Mouse (Mus musculus) right cerebral cortex, postnatal 4 days (tissue): ENCODE measurements around the gene Cdh15.
A peak's percentile ranks its signal among the peaks of the same experiment; 100 is the strongest.

Experiments
- DNase-seq: peaks from one replicate; pipeline ENCODE4 v3.0.0-alpha.2; 2022

Gene Cdh15

DNA sequence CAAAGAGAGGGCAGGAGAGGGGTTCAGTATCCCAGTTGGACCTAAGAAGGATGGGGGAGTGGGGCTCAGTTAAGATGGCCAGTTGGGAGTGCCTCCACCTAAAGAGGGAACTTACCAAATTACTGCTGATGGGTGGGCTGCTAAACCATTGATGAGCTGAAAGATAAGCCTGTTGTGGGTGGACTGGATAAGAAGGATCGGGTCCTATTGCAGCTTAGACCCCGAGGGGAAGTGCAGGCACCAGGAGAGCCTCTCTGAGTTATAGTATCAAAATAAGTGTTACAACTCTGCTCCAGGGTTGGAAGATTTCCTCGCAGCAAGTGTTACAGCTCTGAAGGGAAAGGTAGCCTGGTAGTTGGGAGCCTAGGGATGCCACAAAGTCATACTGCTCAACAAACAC, 3.6 kb upstream of the Cdh15 start:
- no peak for DNase-seq

DNA sequence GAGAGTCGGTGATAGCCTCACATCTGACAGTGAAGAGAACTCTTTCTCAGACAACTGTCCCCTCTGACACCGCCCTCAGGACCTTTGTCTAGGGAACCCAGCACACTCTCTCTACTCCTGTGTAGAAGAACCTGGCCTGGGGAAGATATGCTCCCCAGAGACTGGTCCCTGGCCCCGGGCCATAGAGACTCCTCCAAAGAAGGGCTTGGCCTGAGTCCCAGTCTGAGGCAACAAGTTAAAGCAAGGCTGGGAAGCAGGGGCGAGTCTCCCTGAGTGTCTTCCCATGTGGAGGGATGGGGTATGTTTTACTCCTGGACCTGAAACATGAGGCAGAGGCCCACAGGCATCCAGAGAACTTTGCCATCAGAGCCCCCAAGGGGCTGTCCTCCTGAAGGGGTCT, 2.1 kb upstream of the Cdh15 start:
- DNase-seq = peak; percentile 23

GRCm38 (mm10) chr8:122849152-122849910, 1.6 kb downstream of the Cdh15 start:
- no peak for DNase-seq

DNA sequence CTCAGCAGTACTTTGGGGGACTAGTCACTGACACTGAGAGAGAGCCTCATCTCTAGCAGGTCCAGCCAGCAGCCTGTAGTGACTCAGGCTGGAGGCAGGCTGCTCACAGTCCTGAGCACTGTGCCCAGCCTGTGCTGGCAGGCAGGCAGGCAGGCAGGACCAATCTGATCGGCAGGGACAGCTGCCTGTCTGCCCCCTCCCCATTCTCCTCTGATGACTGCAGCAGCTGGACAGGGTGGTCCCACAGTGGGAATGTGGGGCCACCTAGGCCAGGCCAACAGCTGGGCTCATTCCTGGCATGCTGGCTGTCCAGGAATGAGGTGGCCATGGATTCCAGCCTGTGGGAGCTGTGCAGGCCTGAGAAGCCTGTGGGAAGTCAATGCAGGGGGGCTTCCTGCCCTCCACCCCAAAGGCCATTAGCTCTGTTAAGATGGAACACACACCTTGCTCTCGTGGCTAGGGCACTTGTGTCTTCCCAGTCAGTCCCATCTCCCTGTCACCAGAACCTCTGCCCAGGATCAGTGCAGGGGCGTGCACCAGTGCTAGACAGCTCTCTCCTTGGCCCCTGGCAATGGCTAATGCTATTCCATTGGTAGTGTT, 3.0 kb downstream of the Cdh15 start:
- no peak for DNase-seq

DNA sequence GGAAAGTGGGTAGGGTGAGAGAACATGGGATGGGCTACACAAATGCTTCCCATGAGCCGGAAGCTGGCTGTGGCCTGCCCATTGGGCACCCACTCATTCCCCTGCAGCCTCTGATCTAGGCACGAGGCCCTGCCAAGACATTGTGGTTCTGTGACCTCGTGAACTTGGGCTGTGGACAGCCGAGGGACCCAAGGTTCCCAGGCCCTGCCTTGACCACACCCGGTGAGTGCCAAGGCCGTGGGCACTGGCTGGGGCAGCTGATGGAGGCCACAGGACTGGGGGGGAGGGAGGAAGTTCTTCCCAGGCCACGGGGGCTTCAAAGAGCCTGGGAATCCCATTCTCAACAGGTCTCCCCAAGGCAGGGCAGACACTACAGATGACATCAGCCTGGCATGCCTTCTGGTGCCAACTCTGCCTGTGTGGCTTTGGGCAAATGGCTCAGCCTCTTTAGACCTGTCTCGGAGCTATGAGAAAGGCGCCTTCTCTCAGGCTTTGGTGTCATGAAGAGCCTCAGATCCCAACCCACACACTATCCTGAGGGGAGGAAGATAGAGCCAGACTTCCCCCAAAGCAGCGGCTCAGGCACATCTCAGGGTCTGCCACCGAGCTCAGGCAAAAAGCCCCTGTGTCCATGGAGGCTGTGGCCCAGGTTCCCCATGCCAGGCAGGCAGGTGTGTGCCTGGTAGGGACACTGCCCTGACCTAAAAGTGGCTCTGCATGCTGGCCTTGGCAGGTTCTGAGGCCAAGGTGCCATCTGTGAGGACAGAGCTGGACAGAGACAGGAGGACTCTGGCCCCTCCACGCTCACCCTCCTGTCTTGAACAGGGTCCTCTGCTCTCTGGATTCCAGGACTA, 4.2 kb downstream of the Cdh15 start:
- no peak for DNase-seq

DNA sequence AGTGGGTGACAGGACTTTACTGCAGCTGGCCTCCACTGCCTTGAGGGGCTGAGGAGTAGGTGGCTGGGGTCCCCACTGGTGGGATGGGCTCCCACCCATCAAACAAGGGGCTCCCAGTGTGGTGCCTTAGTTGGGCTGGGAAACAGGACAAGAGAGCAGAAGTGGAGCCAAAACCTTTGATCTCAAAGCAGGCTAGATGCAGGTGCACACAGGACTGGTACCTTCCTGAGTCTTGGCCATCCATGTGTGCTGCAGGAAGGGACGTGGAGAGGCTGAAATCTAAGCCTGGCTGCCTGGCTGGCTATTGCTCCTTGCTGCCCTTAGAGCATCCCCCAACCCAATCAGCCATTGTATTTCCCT, 4.8 kb downstream of the Cdh15 start:
- DNase-seq = no peak

DNA sequence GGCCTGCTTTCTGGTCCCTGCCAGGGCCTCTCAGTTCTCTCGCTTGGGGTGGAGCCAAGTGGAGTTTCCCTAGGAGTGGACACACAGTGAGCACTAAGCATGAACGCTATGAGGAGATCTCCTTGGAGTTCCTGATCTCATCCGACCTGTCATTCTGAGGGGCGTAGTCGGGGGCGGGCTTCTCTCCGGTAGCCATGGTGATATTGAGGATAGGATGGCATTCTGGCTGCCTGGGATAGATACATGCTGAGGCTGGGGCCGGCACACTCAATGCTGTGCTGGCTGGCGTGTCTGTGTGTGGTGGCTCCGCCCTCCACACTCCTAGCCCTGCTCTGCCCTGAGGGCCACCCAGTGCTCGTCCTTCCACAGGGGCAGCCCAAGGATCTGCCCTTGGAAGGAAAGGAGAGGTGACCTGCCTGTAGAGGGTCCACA, 5.6 kb downstream of the Cdh15 start:
- DNase-seq = peak; percentile 42

DNA sequence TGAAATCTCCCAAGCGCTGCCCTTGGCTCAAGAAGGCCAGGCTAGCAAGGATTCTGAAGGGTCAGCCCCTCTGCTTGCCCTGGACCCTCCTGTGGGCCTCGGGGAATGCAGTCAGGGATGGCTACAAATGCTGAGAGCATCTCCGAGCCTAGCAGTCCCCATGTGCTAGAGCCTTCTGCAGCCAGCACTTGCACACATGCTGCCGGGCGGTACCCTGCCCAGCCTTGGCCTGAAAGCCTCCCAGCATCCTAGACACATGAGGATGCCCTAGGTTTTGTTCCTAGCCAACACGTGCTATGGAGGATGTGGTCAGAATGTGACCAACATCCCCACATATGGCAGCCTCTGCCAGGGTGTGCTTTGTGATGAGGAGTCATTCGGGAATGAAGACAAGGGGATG, 6.6 kb downstream of the Cdh15 start:
- no peak for DNase-seq

DNA sequence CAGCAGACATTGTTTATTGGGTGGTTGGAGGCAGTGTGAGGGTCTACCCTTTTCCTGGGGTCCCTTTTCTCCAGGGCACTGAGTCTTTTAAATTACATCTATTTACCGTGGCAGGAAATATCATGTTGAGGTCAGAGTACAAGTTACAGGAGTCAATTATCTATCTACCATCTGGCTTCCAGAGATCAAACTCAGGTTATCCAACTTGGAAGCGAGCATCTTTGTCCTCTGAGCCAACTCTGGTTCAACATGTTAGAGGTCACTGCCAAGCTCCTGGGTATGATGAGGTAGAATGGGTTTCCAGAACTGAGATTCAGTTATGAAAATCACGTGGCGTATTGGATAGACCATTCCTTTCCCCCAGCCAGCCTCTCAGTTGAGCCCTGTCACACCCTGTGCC, 7.4 kb downstream of the Cdh15 start:
- DNase-seq = no peak

DNA sequence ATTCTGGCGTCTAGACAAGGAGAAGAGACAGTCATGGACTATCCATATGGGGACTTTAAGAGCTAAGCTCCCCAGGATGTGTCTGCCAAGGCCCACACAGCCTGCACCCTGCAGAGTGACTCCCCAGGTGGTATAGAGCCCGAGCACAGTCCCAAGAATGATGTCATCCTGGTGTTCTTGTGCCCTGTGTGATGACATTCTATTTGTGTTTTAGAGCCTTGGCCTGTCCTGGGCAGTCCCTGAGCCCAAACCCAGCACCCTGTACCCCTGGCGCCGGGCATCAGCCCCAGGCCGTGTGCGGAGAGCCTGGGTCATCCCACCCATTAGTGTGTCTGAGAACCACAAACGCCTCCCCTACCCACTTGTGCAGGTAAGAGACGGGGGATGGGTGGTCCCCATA, 8.5 kb downstream of the Cdh15 start:
- no peak for DNase-seq

DNA sequence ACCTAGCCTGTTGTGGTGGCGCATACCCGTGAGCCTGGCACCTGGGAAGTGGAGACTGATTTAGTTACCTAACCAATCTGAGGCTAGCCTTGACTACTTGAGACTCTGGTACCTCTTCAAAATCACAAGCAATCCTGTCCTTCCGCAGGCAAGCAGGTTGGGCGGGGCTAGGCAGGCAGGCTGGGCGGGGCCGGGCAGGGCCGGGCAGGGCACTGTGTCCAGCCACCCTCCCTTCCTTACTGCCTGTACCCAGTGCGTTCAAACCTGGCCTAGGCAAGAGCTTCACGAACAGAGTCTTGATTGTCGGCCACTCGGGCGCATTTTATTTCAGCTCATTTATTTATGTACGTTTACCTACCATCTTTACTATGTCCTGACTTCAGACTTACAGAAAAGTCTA, 12.1 kb downstream of the Cdh15 start:
- DNase-seq = no peak

- no peak for DNase-seq
These were observed 17.0 kb downstream of the Cdh15 start for GRCm38 (mm10) chr8:122864719-122865129.

GRCm38 (mm10) chr8:122865441-122865840, 17.7 kb downstream of the Cdh15 start:
- DNase-seq = peak; percentile 22

GRCm38 (mm10) chr8:122866231-122866630, 18.5 kb downstream of the Cdh15 start:
- no peak for DNase-seq

- DNase-seq = no peak
These were observed 20.2 kb downstream of the Cdh15 start for GRCm38 (mm10) chr8:122867982-122868381.

- no peak for DNase-seq
These were observed 22.7 kb downstream of the Cdh15 start for GRCm38 (mm10) chr8:122870377-122870863.

DNA sequence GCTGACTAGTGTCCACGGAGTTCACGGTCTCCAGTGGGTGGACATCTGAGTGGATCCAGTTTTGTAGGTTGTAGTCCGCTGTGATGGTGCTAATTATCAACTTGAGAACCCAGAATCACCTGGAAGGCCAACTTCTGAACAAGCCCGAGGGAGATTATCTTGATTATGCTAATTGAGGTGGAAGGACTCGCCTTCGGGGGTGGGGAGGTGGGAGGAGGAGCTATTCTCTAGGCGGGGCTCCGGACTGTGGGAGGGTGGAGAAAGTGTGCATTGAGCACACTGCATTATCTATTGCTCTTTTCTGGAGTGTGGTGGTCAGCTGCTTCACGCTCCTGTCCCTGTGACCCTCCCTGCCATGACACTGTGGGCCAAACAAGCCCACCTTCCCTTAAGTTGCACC, 23.9 kb downstream of the Cdh15 start:
- DNase-seq = no peak

GRCm38 (mm10) chr8:122873171-122873570, 25.4 kb downstream of the Cdh15 start:
- DNase-seq = no peak

DNA sequence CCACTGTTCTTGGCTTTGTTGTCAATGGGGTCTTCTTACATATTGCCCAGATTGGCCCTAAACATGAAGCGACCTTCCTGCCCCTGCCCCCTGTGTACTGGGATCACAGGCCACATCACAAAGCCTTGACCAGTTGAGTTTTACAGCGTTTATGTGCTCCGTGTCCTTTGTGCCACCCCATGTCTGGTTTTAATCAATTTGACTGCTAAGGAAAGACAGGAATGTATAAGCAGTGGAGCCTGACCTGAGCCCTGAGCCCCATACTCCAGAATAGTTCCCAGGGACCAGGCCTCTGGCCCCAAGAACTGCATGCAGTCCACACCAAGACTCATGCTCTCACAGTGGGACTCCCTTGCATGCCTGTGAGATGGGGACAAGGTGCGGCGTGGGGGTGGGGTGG, 27.4 kb downstream of the Cdh15 start:
- DNase-seq = no peak

- no peak for DNase-seq
These were observed 30.5 kb downstream of the Cdh15 start for GRCm38 (mm10) chr8:122878231-122878630.

- no peak for DNase-seq
These were observed 32.5 kb downstream of the Cdh15 start for GRCm38 (mm10) chr8:122880302-122880701.

DNA sequence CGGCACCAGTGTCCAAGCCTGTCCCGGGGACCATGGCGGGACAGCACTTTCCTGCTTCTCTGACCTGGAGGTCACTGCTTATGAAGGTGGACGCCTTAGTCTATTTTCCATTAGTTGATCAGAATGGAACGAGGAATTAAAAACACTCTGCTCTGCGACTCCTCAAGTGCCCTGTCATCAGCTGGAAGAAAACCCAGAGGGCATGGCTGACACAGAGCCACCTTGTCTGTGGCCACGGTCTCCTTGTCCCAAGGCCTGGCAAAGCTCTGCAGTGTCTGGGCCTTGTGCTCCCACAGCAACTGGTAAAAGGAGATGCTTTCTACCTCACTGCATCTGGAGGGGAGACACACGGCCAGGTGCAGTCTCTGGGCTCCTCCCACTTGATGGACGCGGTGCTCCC, 35.9 kb downstream of the Cdh15 start:
- no peak for DNase-seq

- DNase-seq = no peak
These were observed 43.7 kb downstream of the Cdh15 start for GRCm38 (mm10) chr8:122891440-122891839.

- DNase-seq = no peak
These were observed 45.7 kb downstream of the Cdh15 start for GRCm38 (mm10) chr8:122893451-122893850.
